Mouse (Mus musculus): Measurements from ENCODE around the gene Mogs.

- TF ChIP-seq CTCF (IDR thresholded peaks at IDR 0.05; ENCODE audit: low read depth) (0 out of 2 replicates have a peak, but pooled peaks have one; percentile 3), EP300 (IDR thresholded peaks at IDR 0.05; ENCODE audit: low read depth) (peak; percentile 22; the same call in 1 of the 2 replicates)
Observed at GRCm38 (mm10) chr6:83108762-83109668, 6.3 kb upstream of the Mogs start, which contains the start of gene Mrpl53.

All from liver, postnatal 0 days (tissue).